Mouse (Mus musculus) limb, embryonic 11.5 days (tissue): ENCODE data around the gene Stx8. TPM values are rescaled to one million over a fixed set of nuclear protein-coding genes. Genes with fewer than 3 reads are reported as not detected.

Source experiments
- ATAC-seq: fragments of 200-750 bp; cut with Nextera tagmentation; 2 replicates; pipeline ENCODE4 v1.8.0; 2017; ENCODE audit warnings: low read depth; ENCODE audit not compliant: insufficient number of reproducible peaks, low FRiP score, low TSS enrichment
- DNase-seq: peaks from one replicate; pipeline ENCODE4 v3.0.0-alpha.2; 2015; ENCODE audit warnings: low spot score
- H3K27ac ChIP-seq: fragments of 300-500 bp; sonication (generic); replicated peaks from 2 replicates; pipeline ENCODE4 v1.5.1; 2014; ENCODE audit warnings: low read depth, mild to moderate bottlenecking, low read length
- H3K27me3 ChIP-seq: fragments of 300-500 bp; sonication (generic); 2 replicates; pipeline ENCODE4 v1.6.1; 2014; ENCODE audit warnings: mild to moderate bottlenecking, low read length, mixed read lengths; ENCODE audit not compliant: control insufficient read depth, insufficient read depth
- H3K36me3 ChIP-seq: fragments of 300-500 bp; sonication (generic); 2 replicates; pipeline ENCODE4 v1.6.1; 2014; ENCODE audit warnings: mild to moderate bottlenecking, low read length, moderate library complexity, mixed read lengths; ENCODE audit not compliant: control insufficient read depth, insufficient read depth
- H3K4me1 ChIP-seq: fragments of 300-500 bp; sonication (generic); 2 replicates; pipeline ENCODE4 v1.6.1; 2014; ENCODE audit warnings: low read length, mixed read lengths; ENCODE audit not compliant: control insufficient read depth, insufficient read depth
- H3K4me2 ChIP-seq: fragments of 300-500 bp; sonication (generic); 2 replicates; pipeline ENCODE4 v1.6.1; 2014; ENCODE audit warnings: low read depth, mild to moderate bottlenecking, moderate library complexity; ENCODE audit not compliant: severe bottlenecking
- H3K4me3 ChIP-seq: fragments of 300-500 bp; sonication (generic); 2 replicates; pipeline ENCODE4 v1.5.1; 2014; ENCODE audit warnings: low read depth, low read length
- H3K9ac ChIP-seq: fragments of 300-500 bp; sonication (generic); 2 replicates; pipeline ENCODE4 v1.6.1; 2014; ENCODE audit warnings: mild to moderate bottlenecking, low read length
- H3K9me3 ChIP-seq: fragments of 300-500 bp; sonication (generic); 2 replicates; pipeline ENCODE4 v1.6.1; 2016; ENCODE audit warnings: low read length; ENCODE audit not compliant: control insufficient read depth
- WGBS: fragments of 180-500 bp; shearing (Covaris S2); extraction: QIAGEN DNeasy Blood & Tissue Kit; methylation state at CpG from one replicate; pipeline ENCODE4 v1.1.7; 2014; 5-methylcytosine and 5-hydroxymethylcytosine counted together
- polyA plus RNA-seq: library from polyadenylated mRNA; unstranded; fragments of >200 nt; fragmentation: Nextera tagmentation; extraction: Ambion mirVana; gene quantifications from 2 replicates; pipeline ENCODE4 v1.2.1, GENCODE M21; 2014

The Stx8 gene
- polyA plus RNA-seq, 1 experiment from 2014 or later, result 49.8 TPM

DNA sequence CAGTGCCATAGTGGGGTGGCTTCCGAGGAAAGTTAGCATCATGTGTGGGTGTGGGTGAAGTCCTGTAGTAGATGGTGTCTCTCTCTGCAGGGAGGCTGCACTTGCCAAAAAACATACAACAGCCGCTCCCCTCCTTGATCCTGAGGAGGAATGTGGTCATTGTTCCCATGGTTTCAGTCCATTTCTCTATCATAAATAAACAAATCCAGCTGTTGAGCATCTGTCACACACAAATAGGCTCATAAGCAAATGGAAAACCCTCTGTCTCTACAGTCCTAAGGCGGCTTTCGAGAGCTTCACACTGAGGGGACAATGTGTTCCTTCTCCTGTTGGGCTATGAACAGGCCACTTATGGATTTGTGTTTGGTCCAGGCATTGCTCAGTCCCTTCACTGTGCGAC, 56.9 kb downstream of the Stx8 start:
- 91% methylated on average over 5 of the region's 5 CpGs for WGBS
- H3K27me3 ChIP-seq, result no peaks in the 10 kb centered on the region

DNA sequence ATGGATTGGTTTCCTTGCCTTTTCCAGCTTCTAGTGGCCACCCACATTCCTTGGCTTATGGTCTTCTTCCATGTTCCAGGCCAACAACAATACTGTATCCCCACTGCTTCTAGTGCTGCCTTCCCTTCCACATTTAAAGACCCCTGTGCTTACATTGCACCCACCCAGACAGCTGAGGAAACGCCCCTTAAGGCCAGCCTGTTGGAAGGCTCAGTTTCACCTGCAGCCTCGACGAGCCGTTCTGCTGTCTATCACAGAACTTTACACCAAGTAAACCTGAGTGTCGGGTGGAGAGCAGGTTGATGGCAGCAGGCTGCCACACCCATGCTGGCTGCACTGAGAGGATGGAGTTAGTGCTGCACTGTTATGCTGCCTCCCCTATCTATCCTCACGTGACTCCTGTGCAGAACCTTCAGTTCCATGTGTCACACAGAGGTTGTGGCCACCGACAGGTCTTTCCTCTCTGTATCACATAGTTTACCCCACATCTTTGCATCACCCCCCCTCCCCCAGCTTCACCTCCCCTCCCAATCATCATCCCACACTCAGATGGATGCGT, 57.9 kb downstream of the Stx8 start:
- H3K4me1 ChIP-seq, result 0 out of 2 replicates have a peak, but pooled peaks cover under 1% of the 10 kb centered on the region
- H3K27ac ChIP-seq, result no peak overlapping the region
- no peak overlapping the region for H3K4me2 ChIP-seq
- DNase-seq, result no peak
- no peaks in the 10 kb centered on the region for H3K27me3 ChIP-seq
- WGBS, result 76% methylated on average over 8 of the region's 8 CpGs
- no peaks in the 10 kb centered on the region for H3K36me3 ChIP-seq
- no peaks in the 10 kb centered on the region for H3K9me3 ChIP-seq
- ATAC-seq, result no peak
- no peak overlapping the region for H3K9ac ChIP-seq
- H3K4me3 ChIP-seq, result no peak overlapping the region

More for the DNA sequence above, 56.9 kb downstream of the Stx8 start:
- Histone ChIP-seq H3K4me2 (no peak overlapping the region), H3K4me1 (0 out of 2 replicates have a peak, but pooled peaks cover 3% of the 10 kb centered on the region), H3K9me3 (no peaks in the 10 kb centered on the region), H3K27ac (no peak overlapping the region), H3K4me3 (no peak overlapping the region), H3K9ac (no peak overlapping the region), H3K36me3 (no peaks in the 10 kb centered on the region)
- DNase-seq (no peak), ATAC-seq (no peak)

DNA sequence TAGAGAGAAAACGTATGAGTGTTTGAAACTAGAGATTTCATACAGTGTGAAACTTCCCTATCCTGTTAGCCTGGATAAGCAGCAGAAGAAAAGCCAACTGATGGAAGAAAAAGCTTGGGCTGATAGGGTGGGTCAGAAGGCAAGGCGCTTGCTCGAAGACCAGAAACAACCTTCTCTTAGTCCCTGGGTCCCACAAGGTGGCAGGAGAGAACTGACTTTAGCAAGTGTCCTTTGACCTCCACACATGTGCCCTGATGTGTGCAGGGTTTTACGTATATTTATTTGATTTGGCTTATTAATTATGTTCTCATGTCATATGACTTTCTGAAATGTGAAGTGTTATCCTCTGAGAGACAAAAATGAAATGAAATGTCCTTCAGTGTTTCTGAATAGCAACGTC, 60.6 kb downstream of the Stx8 start:
- ATAC-seq, result no peak
- Histone ChIP-seq H3K4me3 (no peak overlapping the region), H3K9ac (no peak overlapping the region), H3K27me3 (no peaks in the 10 kb centered on the region), H3K36me3 (no peaks in the 10 kb centered on the region), H3K4me1 (no peaks in the 10 kb centered on the region), H3K9me3 (no peaks in the 10 kb centered on the region), H3K27ac (no peak overlapping the region), H3K4me2 (no peak overlapping the region)
- WGBS, result 84% methylated on average over 5 of the region's 5 CpGs
- DNase-seq, result no peak

- Histone ChIP-seq H3K27ac (no peak overlapping the region), H3K27me3 (no peaks in the 10 kb centered on the region), H3K4me1 (no peaks in the 10 kb centered on the region), H3K36me3 (no peaks in the 10 kb centered on the region), H3K4me2 (no peak overlapping the region), H3K9me3 (no peaks in the 10 kb centered on the region), H3K9ac (no peak overlapping the region), H3K4me3 (no peak overlapping the region)
- DNase-seq (no peak), ATAC-seq (no peak)
- WGBS, result 49% methylated on average over 4 of the region's 4 CpGs
Measured at GRCm38 (mm10) chr11:68029079-68029478, 63.1 kb downstream of the Stx8 start.

- WGBS, result 32% methylated on average over 3 of the region's 3 CpGs
- Histone ChIP-seq H3K4me3 (no peak overlapping the region), H3K4me1 (no peaks in the 10 kb centered on the region), H3K36me3 (no peaks in the 10 kb centered on the region), H3K4me2 (no peak overlapping the region), H3K27ac (no peak overlapping the region), H3K9me3 (no peaks in the 10 kb centered on the region), H3K27me3 (no peaks in the 10 kb centered on the region), H3K9ac (no peak overlapping the region)
- ATAC-seq, result no peak
- DNase-seq, result no peak
Measured at GRCm38 (mm10) chr11:68029871-68030270, 63.9 kb downstream of the Stx8 start.

DNA sequence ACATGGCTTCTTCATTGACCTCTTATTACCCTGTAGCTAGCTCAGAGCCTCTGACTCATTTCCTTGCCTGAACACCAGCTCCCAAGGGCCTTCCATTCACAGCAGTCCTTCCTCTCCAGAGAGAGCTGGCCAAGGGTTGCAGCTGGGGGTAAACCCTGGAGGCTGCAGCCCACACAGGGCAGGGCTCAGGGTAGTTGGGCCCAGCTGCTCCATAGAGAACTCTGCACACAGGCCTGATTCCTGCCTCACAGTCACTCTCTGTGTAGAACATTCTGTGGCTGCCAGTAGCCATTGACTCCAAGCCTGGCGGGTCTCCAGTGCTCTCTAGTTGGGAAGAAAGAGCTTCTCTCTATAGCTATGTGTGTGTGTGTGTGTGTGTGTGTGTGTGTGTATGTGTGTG, 64.8 kb downstream of the Stx8 start:
- 86% methylated on average over 1 of the region's 1 CpGs for WGBS

DNA sequence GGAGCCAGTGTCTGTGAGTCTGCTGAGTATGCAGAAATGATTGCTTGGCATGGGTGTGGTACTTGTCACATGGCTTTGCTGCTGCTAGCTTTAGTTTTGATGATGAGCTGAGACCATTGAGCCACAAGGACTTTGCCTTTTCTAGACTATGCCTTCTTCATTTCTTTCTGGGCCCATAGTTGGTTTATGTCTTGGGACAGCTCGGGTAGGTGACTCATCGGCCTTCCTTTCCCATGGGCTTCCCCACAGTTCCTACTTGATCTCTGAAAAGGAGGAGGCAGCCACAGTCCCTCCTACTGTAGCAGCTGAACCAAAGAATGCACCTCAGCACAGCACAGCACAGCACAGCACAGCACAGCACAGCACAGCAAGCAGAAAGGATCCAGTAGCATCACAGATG, 66.5 kb downstream of the Stx8 start:
- no peaks in the 10 kb centered on the region for H3K36me3 ChIP-seq
- H3K9me3 ChIP-seq, result no peaks in the 10 kb centered on the region
- no peak overlapping the region for H3K27ac ChIP-seq
- no peak overlapping the region for H3K4me3 ChIP-seq
- H3K4me1 ChIP-seq, result peaks cover 10% of the 10 kb centered on the region; the same call in 1 of the 2 replicates
- H3K4me2 ChIP-seq, result no peak overlapping the region
- 82% methylated on average over 2 of the region's 2 CpGs for WGBS
- DNase-seq (no peak), ATAC-seq (no peak)
- H3K27me3 ChIP-seq, result no peaks in the 10 kb centered on the region
- no peak overlapping the region for H3K9ac ChIP-seq

More for the DNA sequence above, 64.8 kb downstream of the Stx8 start:
- ATAC-seq (no peak), DNase-seq (no peak)
- Histone ChIP-seq H3K36me3 (no peaks in the 10 kb centered on the region), H3K9me3 (no peaks in the 10 kb centered on the region), H3K9ac (no peak overlapping the region), H3K4me2 (no peak overlapping the region), H3K4me3 (no peak overlapping the region), H3K4me1 (no peaks in the 10 kb centered on the region), H3K27me3 (no peaks in the 10 kb centered on the region), H3K27ac (no peak overlapping the region)

DNA sequence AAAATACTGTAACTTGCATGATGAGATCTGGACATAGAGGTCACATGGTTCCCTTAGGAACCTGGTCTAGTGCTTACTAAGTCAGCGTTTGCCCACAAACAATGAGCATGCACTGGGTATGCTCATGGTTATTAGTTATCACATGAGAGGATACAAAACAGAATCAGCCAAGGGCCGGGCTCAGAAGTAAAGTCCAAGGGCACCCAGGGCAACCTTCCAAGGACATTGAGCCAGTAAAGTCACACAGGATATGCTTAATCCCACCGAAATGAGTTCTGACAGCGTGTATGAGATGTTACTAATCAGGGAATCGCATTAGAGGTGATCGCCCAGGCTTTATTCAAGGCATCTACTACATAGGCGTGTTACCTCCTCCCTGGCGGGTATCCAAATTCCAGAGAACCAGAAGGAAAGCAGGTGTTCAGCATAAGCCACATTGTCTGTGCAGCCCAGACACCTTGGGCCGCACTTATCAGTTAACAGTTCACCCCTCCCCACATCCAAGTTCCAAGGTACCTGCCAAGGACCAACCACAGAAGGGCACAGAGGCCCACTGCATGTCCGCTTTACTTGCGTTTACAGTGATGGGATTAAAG, 67.4 kb downstream of the Stx8 start:
- H3K4me3 ChIP-seq, result no peak overlapping the region
- 93% methylated on average over 11 of the region's 11 CpGs for WGBS
- H3K27ac ChIP-seq, result no peak overlapping the region
- no peaks in the 10 kb centered on the region for H3K9me3 ChIP-seq
- no peak overlapping the region for H3K4me2 ChIP-seq
- DNase-seq, result no peak
- no peak for ATAC-seq
- no peaks in the 10 kb centered on the region for H3K27me3 ChIP-seq
- peaks cover 10% of the 10 kb centered on the region; the same call in 1 of the 2 replicates for H3K4me1 ChIP-seq
- H3K36me3 ChIP-seq, result no peaks in the 10 kb centered on the region
- H3K9ac ChIP-seq, result no peak overlapping the region

DNA sequence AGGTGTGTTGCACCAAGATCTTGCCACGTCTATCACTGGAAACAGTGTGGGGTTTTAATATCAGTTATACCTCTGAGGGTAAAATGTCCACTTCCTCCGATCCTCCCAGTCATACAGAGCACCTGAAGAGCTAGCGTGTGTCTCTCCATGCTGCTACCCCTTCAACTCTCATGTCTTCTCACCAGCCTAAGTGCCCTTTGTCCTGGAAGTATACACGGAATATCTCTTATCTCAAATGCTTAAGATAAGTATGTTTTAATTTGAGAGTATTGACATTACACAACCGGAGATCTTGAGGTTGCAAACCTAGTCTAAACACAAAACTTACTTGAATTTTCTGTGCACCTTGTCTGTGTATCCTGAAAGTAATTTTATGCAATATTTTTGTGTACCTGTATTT, 68.4 kb downstream of the Stx8 start:
- Histone ChIP-seq H3K27ac (no peak overlapping the region), H3K36me3 (no peaks in the 10 kb centered on the region), H3K27me3 (no peaks in the 10 kb centered on the region), H3K4me2 (no peak overlapping the region), H3K4me1 (peaks cover 10% of the 10 kb centered on the region; the same call in 1 of the 2 replicates), H3K9me3 (no peaks in the 10 kb centered on the region), H3K9ac (no peak overlapping the region), H3K4me3 (no peak overlapping the region)
- DNase-seq (no peak), ATAC-seq (no peak)
- 93% methylated on average over 5 of the region's 5 CpGs for WGBS
